Mouse (Mus musculus) subcutaneous adipose tissue, adult 2 months (tissue): ENCODE measurements around the gene Smn1. TPM values are rescaled to one million over a fixed set of nuclear protein-coding genes. Genes with fewer than 3 reads are reported as not detected.

ENCODE experiments used
- polyA plus RNA-seq: library from polyadenylated mRNA; depleted of rRNA; stranded (reverse); fragments of >200 nt; gene quantifications from 2 replicates; pipeline ENCODE4 v1.2.3, GENCODE M21; 2012; ENCODE audit warnings: low replicate concordance; rRNA removed

Smn1 gene
- polyA plus RNA-seq = 9.8 and 17.1 TPM in 2 replicates

DNA sequence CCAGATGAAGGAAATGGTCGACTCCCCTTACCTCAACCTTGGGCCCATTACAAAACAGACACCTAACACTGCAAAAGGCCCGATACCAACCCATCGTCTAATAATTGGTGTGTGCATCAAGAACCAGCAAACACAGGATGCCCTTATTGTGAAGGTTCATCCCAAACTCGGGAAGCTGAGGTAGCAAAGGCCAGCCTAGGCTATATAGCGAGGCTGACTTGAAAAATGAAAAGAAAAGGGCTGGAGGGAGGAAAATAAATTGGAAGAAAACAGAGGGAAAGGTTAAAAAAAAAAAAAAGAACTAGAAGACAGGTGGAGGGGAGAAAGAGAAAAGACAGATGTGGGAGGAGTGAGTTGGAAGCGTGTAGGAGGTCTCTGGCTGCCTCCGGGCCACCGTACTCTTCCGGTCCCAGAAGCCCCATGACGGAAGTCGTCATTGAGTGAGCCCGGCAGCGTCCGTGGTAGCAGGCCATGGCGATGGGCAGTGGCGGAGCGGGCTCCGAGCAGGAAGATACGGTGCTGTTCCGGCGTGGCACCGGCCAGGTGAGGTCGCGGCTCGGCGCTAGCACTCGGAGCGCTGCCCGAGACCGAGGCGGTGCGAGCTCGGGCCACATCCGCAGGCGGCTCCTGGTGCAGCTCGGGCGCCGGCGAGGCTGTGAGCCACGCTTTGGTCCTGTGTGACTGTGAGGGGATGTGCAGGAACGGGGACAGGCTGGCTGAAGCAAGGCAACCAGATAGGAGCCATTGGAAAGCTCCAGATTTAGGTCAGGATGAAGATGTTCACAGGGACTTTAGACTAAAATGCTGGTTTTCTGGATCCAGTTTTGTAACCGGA is at the start of gene Smn1:
TSS of gene Smn1 (plus strand) at position 430 of the 835 bp plus-strand sequence.

DNA sequence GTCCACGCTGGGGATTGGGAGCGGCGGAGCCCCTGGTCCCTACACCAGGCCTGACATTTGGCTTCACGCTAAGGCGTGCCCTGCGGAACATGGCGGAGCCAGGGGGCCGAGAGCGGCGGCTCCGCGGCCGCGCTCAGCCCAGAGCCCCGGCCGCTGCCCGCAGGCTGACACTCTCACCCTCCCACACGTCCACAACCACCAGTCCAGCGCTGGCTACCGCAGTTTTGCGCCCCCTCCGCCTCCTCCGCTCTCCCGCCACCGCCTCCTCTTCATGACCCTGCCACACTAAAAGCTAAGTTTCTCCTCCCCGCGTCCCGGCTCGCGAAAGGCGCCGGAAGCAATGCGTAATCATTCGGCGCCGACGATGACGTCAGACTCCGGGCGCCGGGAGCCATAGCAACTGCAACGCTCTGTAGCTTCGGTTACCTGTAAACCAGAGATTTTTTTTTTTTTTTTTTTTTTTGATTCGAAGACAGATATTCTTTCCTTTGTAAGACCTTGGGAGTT is 20.9 kb upstream of the Smn1 start, which contains the start of gene Bdp1:
TSS of gene Bdp1 (minus strand) at position 323 of the 507 bp plus-strand sequence.

DNA sequence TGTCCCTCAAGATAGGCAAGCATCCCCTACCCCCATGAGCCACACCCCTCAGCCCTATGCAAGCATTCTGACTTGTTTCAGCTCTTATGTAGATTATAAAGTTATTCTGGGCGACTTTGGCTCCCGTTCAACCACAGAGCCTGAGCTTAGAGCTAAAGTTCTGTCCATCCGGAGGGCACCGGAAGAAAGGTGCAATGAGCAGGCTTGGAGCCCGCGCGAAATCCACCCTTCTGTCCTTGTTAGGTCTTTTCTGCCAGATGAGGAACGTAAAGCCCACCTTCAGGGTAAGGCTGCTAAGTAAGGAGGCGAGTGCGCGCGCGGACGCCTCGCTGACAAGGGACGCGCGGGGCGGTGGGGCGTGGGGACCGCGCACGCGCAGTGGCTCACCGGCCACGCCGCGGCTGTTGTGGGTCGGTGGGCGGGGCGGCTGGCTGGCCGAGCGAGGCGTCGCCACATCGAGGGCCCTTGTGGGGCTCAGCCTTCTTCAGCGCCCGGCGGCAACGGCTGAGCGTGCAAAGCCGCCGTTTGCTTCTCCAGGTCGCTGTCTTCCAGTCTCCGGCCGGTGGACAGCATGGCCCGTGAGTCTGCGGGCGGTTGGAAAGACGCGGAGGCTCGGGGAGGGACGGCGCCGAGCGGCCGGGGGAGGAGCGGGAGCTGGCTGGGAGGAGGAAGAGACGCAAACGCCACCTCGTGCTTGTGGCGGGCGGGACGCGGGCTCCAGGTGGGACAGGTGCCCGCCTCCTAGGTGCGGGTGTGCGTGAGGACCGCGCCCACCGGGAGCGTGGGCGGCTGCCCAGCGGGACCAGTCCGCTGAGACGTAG is 16.8 kb upstream of the Smn1 start, which contains the start of gene Serf1:
TSS of gene Serf1 (plus strand) at position 361 of the 821 bp plus-strand sequence.

Other genes with a start within 250 kb of the Smn1 start
- gene Cartpt, start 223.8 kb upstream of the Smn1 start, polyA plus RNA-seq = not detected in 2 replicates
- gene Mccc2, start 109.2 kb upstream of the Smn1 start, polyA plus RNA-seq = 41.2 and 47.2 TPM in 2 replicates
- gene Bdp1, start 20.8 kb upstream of the Smn1 start, polyA plus RNA-seq = 1.9 and 3.3 TPM in 2 replicates
- 7.0 and 8.6 TPM in 2 replicates for gene Serf1, start 16.8 kb upstream of the Smn1 start, polyA plus RNA-seq
- gene Naip2, start 77.2 kb downstream of the Smn1 start, polyA plus RNA-seq = 1.6 and 3.2 TPM in 2 replicates
- 2.8 and 5.5 TPM in 2 replicates for gene Naip5, start 121.5 kb downstream of the Smn1 start, polyA plus RNA-seq
- gene Naip6, start 192.8 kb downstream of the Smn1 start, polyA plus RNA-seq = 1.7 and 6.7 TPM in 2 replicates